Mouse (Mus musculus) left cerebral cortex, postnatal 10 days (tissue): ENCODE measurements at regions not wholly inside any gene's neighbourhood (a gene's known extent, or its start where the extent isn't known, plus 50 kb on each side); places are given as distances from the start of the nearest gene placed in this dataset.

Source experiments
- DNase-seq, 2 experiments: peaks; one replicate each; pipeline ENCODE4 v3.0.0; 2021 to 2022; ENCODE audit warnings: low spot score in 2 of 2, mixed read lengths in 1 of 2; ENCODE audit errors: extremely low spot score in 1 of 2
- intact Hi-C: fragments of 180-260 bp; cut with DNase I; formaldehyde crosslinking; loops from one replicate; pipeline ENCODE4 v1.15.1; 2025

DNA sequence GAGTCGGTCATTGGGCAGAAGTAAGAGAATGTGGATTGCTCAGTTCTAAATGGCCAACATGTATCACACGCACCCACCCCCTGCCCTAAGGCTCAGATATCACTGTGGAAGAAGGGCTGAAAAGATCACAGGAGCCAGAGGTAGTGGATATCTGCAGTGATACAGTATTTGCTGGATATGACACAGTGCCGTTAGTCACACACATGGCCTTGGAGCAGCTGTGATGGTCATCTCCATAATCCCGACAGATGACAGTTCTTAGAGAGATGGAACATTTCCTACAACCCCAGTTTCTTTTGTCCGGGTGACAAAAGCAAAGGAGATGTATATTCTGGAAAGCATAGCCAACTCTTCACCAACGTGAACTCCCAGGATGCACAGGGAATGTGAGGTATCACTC lies 65.1 kb upstream of the Msx2 start:
- no peak for DNase-seq
- intact Hi-C loops = no loop called here

DNA sequence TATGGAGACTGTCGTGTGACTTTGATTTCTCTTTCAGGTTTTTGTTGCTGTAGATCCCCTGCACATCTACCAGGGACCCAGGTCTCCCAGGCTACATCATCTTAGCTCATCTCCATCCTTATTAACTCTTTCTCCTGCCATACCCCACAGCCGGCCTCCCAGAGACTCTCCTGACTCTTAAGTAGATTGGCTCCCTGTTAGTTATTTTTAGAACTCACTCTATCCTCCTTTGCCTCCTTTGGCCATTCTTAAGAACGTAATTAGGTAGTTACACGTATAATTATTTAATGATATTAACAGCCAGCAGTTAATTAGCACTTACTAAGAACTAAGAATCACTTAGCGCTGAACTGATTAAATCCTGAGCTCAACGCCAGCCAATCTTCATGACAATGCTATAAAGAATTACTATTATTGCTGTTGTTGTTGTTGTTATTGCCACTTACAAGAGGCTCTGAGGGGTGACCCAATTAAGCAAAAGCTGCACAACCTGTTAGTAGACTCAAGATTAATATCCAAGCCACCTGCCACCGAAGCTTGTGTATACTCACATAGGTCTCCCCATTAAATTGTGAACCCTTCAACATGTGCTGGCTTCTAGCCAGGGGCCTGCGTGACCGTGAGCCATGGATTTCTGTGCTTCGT lies 63.0 kb upstream of the Msx2 start:
- intact Hi-C loops = no loop called here
- DNase-seq = no peak

DNA sequence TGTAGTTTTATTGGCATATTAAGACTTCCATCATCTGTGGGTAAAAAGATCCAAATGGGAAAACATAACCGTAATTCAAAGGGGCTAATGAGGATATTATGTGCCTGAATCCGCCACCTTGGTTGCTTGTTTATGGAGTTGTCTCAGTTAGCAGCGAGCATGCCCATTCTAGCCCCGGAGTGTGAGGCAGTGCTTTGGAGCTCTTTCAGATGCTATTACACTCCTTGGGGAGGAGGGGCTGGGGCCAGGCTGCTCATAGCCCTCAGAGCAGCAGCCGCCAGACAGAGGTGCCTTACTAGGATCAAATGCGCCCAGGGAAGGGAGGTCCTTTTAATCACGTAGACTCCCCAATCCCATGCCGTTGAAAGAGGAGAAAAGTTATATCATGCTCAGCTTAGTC lies 60.9 kb upstream of the Msx2 start:
- no peak for DNase-seq
- intact Hi-C loops = no loop called here

DNA sequence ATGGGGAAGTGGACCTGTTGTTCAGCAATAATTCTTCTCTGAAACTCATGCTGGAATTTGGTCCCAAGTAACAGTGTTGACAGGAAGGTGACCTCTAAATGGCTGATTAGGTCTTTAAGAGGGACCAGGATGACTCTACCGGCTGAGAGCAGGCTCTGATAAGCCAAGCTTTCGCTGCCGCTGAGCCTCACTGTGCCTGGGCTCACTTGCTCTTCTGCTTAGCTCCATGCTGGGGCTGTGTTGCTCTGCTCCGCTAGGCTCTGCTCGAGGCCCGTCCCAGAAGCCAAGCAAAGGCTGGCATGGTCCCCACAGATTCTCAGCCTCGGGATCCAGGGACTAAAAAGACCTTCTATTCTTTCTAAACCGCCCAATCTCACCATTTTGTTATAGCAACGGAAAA lies 54.0 kb upstream of the Msx2 start:
- DNase-seq = no peak

DNA sequence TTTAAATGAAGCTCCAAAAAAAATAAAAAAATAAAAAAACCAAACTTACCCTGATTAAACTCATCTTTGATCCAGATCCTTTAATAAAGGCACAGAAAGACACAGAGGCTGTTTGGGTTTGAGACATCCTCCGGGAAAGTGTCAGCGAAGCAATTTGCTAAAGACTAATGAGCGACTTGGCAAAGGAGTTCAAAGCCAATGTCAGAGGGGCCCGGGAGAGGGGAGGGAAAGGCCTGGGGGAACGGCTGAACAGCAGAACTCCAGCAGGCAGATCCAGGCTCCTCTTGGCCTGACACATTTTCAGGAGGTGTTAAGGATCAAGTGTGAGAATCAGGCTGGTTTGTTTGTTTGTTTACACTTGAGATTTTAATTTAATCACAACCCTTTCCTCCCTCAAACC lies 49.9 kb upstream of the Msx2 start:
- intact Hi-C loops = no loop called here
- no peak for DNase-seq

More for the DNA sequence above, 54.0 kb upstream of the Msx2 start:
- intact Hi-C loops = no loop called here
